Mouse (Mus musculus) Muller cell, postnatal 12 days (primary cell): ENCODE results near the gene Borcs5.
A peak's percentile ranks its signal among the peaks of the same experiment; 100 is the strongest.

Source experiments
- DNase-seq: peaks from one replicate; pipeline ENCODE4 v3.0.0-alpha.2; 2015; ENCODE audit errors: inconsistent ontology term

Borcs5 gene

GRCm38 (mm10) chr6:134717886-134718667, 78.8 kb downstream of the Borcs5 start:
- no peak for DNase-seq

- no peak for DNase-seq
Measured at GRCm38 (mm10) chr6:134718668-134719065, 79.4 kb downstream of the Borcs5 start.

GRCm38 (mm10) chr6:134719156-134719555, 79.8 kb downstream of the Borcs5 start:
- no peak for DNase-seq

GRCm38 (mm10) chr6:134720150-134720549, 80.8 kb downstream of the Borcs5 start:
- no peak for DNase-seq

- DNase-seq = no peak
Measured at GRCm38 (mm10) chr6:134721729-134722269, 82.5 kb downstream of the Borcs5 start.

- DNase-seq = no peak
Measured at GRCm38 (mm10) chr6:134722906-134723305, 83.6 kb downstream of the Borcs5 start.

- no peak for DNase-seq
Measured at GRCm38 (mm10) chr6:134723326-134723725, 84.0 kb downstream of the Borcs5 start.

- DNase-seq = no peak
Measured at GRCm38 (mm10) chr6:134723833-134724553, 84.7 kb downstream of the Borcs5 start.

- DNase-seq = no peak
Measured at GRCm38 (mm10) chr6:134725406-134725805, 86.1 kb downstream of the Borcs5 start.

- no peak for DNase-seq
Measured at GRCm38 (mm10) chr6:134730978-134731377, 91.7 kb downstream of the Borcs5 start.

GRCm38 (mm10) chr6:134732813-134733212, 93.5 kb downstream of the Borcs5 start:
- DNase-seq = no peak

GRCm38 (mm10) chr6:134733800-134734221, 94.5 kb downstream of the Borcs5 start:
- peak; percentile 82 for DNase-seq

- peak; percentile 56 for DNase-seq
Measured at GRCm38 (mm10) chr6:134736853-134737252, 97.5 kb downstream of the Borcs5 start.

GRCm38 (mm10) chr6:134743568-134743967, 104.3 kb downstream of the Borcs5 start:
- DNase-seq = no peak

- no peak for DNase-seq
Measured at GRCm38 (mm10) chr6:134745876-134746275, 106.6 kb downstream of the Borcs5 start.

- no peak for DNase-seq
Measured at GRCm38 (mm10) chr6:134748126-134748525, 108.8 kb downstream of the Borcs5 start.

- no peak for DNase-seq
Measured at GRCm38 (mm10) chr6:134751087-134751486, 111.8 kb downstream of the Borcs5 start.

GRCm38 (mm10) chr6:134751883-134752647, 112.8 kb downstream of the Borcs5 start:
- DNase-seq = no peak

GRCm38 (mm10) chr6:134753412-134753811, 114.1 kb downstream of the Borcs5 start:
- DNase-seq = no peak

- DNase-seq = no peak
Measured at GRCm38 (mm10) chr6:134753858-134754257, 114.5 kb downstream of the Borcs5 start.

- DNase-seq = no peak
Measured at GRCm38 (mm10) chr6:134756058-134756457, 116.7 kb downstream of the Borcs5 start.
